Mouse (Mus musculus) heart, postnatal 0 days (tissue): Measurements from ENCODE around the gene Esyt3.

ENCODE experiments used
- CTCF ChIP-seq: IDR thresholded peaks from 2 replicates; pipeline ENCODE4 v1.5.1; 2016; ENCODE audit warnings: antibody characterized with exemption, control low read depth, low read depth
- EP300 ChIP-seq: IDR thresholded peaks from 2 replicates; pipeline ENCODE4 v1.6.1; 2016; ENCODE audit warnings: antibody characterized with exemption, low read depth

GRCm38 (mm10) chr9:99401288-99401974 is 43.1 kb upstream of the Esyt3 start:
- no peak for TF ChIP-seq CTCF
- no peak for TF ChIP-seq EP300
